Mouse (Mus musculus) adrenal gland, postnatal 14 days (tissue): ENCODE measurements around the gene Scp2. TPM values are rescaled to one million over a fixed set of nuclear protein-coding genes. Genes with fewer than 3 reads are reported as not detected.
A peak's percentile ranks its signal among the peaks of the same experiment; 100 is the strongest.
"Not testable (repeated sequence)": the region's sequence is repeated elsewhere in the genome, so short reads cannot be mapped to it uniquely, and the experiment has no call there.

Source experiments
- DNase-seq: peaks from one replicate; pipeline ENCODE4 v3.0.0; 2021; ENCODE audit warnings: mixed read lengths
- long read RNA-seq, 2 experiments: library from polyadenylated mRNA; stranded (forward); transcript quantifications; one replicate each; pipeline ENCODE4 v2.0.0; 2021
- total RNA-seq: library from RNA; stranded (reverse); gene quantifications from 2 replicates; pipeline ENCODE4 v1.2.3, GENCODE M21; 2021

The Scp2 gene
- 339 and 479 TPM in 2 replicates for total RNA-seq
- long read RNA-seq, experiment 1, transcript Scp2-201 (16 exons, 2,640 nt): minor isoform, 55 of 521 reads
- long read RNA-seq, experiment 1, transcript Scp2-202 (5 exons, 772 nt): major isoform, 439 of 521 reads
- long read RNA-seq, experiment 1, partial matches to known transcripts: 17 of 521 reads
- long read RNA-seq, experiment 1, other reads (novel, unspliced or antisense): 9 of 521 reads
- long read RNA-seq, experiment 2, transcript Scp2-202 (5 exons, 772 nt): major isoform, 598 of 683 reads
- long read RNA-seq, experiment 2, transcript Scp2-201 (16 exons, 2,640 nt): minor isoform, 51 of 683 reads
- long read RNA-seq, experiment 2, partial matches to known transcripts: 18 of 683 reads
- long read RNA-seq, experiment 2, other reads (novel, unspliced or antisense): 13 of 683 reads

DNA sequence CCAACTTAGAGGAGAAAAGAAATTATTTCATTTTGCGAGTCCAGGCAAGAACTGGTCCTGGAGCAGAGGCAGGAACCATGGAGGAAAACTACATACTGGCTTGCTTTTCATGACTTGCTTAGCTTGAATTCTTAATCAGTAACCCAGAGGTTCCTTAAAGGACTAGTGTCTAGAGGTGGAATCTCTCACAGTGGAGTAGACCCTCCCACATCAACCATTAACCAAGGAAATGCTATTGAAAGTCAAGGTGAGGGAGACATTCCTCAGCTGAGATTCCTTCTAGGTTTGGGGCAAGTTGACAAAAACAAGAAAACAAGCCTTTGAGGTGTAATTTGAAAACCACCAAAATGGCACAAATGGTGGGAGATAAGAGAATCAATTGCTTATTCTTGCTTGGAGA is at the start of gene Scp2:
TSS of gene Scp2 (minus strand) at position 119 of the 400 bp plus-strand sequence.
- no peak for DNase-seq

DNA sequence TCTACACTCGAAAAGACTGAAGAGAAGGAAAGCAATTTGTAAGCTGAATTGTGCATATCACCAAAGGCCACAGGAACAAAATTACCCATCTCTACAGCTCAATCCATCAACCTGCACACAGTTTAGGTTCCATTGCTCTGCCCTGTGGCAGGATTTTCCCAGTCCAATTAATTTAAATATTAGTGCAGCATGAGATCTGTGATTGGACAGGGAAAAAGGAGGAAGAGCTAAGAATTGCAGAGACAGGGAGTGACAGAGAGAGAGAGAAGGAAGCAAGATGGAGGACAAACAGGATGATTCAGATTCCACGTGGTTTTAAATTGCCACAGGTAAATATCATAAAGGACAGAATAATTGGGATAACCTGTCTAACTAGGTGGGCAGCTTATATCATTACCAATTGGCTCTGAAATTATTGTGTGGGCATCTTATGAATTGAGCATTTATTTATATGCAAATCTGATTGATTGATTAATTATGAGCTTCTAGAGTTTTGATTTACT is 48.1 kb upstream of the Scp2 start:
- no peak for DNase-seq

DNA sequence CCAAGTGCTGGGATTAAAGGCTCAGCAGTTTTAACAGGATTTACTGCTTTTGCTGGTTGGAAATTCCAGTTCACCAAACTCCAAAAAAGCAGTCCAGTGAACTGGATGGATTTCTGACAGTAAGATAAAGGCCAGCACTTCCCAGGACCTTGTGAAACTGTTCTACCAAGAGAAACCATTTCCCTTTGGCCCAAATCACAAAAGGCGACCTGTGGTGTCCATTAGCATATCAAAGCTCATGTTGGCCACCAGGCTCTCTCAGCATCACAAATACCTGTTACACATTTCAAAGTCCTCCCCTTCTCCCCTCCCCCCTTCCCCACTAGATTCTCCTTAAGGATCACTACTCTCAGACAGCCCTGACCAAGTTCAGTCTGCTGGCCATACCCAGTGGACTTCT is 37.5 kb upstream of the Scp2 start:
- no peak for DNase-seq

DNA sequence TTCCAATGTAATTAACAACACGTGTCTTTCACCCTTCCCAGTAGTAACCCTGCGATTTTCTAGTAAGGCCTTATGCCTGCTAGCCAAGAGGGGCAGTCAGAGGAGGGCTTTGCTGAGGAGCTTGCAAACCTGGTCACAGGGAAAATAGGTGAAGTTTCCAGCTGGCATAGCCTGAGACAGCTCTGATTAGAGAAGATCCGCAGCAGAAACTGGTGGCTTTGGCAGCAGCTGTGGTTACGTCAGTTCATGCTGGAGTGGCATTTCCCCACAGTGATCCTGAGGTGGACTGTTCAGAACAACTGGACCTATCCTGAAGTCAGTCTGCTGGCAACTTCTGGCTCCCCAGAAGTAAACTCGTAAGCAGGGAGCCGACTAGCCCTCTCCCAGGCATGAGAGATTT is 23.3 kb upstream of the Scp2 start:
- DNase-seq: no peak

DNA sequence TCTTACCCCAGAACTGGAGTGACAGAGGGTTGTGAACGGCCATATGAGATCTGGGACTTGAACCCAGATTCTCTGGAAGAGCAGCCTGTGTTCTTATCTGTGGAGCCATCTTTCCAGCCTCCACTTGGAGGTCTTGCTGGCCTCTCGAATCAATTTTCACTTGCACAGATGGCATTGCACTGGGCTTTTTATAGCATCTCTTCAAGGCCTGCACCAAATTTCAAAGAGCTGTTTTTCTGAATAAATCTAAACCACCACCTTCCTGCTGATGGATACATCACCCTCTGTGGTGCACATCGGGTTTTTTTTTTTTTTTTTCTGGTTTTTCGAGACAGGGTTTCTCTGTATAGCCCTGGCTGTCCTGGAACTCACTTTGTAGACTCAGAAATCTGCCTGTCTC is 22.1 kb upstream of the Scp2 start:
- DNase-seq: no peak

DNA sequence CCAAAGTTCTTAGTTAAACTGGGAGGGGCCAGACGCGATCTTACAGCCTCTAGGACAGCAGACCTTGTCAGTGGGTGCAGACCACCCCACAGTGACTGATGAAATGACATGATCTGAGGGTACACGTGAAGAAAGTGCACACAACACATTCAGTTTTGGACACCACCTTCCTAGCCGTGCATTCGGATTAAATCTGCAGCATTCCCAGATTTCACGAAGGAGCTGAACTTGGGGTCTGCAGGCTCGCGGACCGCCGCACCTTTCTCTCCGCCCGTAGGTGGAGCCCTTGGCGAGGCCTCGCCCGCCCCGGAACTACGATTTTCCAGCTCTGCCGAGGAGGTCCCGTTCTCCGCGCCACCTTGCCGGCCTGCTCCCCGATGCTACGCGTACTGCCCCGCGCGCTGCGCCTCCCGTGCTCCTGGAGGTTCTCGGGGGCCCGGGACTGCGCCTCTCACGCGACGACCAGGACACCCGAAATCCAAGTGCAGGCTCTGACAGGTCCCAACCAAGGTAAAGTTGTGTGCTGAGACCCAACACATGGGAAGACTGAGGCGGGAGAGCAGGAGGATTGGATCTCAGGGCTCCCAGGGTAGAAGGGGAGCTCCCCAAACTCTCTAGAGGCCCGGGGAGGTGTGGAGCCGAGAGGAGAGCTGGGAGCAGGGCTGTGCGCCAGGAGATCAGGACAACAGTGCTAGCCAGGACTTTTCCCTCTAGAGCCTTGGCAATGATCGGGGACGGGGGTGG is 20.5 kb upstream of the Scp2 start, which contains the start of gene Echdc2:
TSS of gene Echdc2 (plus strand) at position 286 of the 744 bp plus-strand sequence.
- peak; percentile 73 for DNase-seq

DNA sequence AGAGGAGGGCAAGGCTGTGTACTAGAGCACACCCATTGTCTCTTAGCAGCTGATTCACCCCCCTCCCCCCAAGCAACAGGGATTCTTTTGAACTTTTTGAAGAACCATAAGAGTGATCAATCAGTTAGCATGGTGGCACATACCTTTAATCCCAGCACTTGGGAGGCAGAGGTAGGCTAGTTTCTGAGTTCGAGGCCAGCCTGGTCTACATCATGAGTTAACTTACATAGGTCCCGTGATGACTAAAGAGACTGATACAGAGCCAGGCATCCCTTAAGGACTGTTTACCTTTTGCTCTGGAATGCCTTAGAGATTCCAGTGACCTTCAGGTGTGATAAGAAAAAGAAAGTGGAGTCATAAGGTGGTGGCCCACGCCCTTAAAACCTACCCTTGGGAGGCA is 18.5 kb upstream of the Scp2 start:
- no peak for DNase-seq

DNA sequence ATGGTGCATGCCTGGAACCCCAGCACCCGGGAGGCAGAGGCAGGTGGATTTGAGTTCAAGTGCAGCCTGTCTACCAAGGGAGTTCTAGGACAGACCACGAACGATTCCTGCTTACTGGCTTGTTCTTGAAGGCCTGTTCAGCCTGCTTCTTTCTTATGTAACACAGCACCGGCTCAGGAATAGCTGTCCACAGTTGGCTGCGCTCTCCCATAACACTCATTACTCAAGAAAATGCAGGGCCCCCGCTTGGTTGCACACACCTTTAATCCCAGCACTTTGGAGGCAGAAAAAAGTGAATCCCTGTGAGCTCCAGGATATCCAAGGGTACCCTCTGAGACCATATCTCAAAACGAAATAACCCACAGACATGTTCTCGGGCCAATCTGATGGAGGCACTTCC is 17.1 kb upstream of the Scp2 start:
- DNase-seq: no peak

DNA sequence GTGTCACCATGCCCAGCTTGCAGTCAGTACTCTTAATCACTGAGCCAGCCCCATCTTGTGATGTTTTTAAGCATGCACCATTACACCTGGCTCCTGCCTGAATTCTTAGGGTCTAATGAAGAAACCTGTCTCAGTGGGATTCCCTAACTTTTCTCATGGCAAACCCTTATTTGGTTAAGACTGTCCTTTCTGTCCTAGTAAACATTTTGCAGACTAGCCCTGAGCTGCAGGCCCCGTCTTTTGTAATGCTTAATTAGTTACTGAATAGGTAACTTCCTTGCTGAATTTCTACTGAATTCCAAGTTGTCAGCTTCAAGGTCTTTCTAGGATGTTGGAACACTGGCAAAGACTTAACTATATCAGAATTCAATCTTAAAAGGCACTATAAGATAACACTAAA is 10.3 kb upstream of the Scp2 start:
- DNase-seq: not testable (repeated sequence)

DNA sequence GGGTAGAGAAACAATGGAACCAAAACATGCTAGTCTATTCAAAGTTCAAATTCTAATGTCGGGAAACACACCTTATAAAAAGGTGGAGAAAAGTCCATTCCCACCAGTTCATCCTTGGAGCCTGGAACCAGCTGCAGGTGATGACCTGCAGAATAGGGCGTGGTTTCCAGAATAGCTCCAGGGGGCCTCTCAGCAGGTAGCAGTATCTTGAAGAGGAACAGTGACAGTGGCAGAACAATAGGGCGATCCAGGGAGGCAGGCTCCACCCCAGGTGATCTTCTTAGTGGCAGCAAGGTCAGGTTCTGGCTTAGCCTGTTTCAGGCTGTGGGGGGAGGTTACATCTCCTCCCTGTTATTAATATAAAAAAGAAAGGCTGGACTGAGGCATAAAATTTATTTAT is 756 bp upstream of the Scp2 start:
- DNase-seq: not testable (repeated sequence)

DNA sequence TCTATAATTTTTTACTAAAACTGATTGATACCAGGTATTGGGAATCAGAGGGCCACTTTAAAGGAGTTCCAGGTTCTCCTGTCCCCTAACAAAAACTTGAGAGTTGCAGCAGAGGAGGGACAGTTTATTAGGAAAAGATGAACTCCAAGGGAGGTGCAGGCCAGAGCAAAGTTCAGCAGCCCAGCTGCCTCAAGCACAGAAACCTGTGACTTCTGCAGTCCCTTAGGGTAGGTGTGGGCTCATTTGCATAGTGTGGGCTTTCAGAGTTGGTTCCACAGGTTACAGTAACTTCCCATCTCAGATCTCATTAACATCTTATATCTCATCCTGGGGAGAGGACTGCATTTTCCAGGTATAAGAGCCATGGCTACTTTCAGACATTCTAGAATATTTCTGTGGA is 1.0 kb downstream of the Scp2 start:
- no peak for DNase-seq

DNA sequence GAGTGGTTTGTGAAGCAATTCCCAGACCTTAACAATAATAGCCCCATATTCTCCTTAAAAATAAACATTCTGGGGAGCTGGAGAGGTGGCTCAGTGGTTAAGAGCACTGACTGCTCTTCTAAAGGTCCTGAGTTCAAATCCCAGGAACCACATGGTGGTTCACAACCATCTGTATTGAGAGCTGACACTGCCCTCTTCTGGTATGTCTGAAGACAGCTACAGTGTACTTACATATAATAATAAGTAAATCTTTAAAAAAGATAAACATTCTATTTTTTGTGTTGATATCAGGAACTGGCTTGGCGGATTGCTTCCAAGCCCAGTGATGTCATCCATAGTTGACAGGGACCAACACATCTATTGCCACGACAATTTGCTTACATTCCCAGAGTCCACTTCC is 1.6 kb downstream of the Scp2 start:
- not testable (repeated sequence) for DNase-seq

DNA sequence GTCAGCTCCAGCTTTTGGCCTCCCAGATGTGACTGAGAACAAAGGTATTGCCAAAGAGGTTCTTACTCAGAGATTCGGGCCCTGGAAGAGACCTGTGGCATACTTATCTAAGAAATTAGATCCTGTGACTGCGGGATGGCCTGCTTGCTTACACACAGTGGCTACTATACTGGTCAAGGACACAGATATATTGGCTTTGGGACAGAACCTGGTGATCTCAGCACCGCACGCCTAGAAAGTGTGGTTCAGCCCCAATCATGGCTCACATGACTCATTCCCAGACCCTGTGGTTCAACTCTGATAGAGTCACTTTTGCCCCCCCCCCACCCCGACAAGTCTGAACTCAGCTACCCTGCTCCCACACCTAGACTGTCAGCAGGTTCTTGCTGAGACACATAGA is 7.9 kb downstream of the Scp2 start:
- peak; percentile 36 for DNase-seq

DNA sequence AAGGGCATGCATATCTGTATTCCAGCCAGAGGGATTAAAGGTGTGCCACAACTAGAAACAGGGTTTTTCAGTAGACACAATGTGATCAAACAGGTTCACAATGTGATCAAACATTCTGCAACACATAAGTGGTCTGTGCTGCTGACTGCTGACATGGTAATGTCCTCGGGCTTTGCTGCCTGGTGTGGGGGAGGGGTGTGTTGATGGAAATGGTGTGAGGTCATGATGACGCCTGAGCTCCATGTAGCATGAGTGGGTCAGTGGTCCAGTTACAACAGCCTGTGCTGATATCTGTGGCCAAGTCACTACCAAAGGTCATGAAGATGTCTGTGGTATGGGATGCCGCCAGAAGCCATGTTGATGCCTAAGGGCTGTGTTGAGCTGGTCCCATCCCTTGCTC is 14.3 kb downstream of the Scp2 start:
- no peak for DNase-seq

DNA sequence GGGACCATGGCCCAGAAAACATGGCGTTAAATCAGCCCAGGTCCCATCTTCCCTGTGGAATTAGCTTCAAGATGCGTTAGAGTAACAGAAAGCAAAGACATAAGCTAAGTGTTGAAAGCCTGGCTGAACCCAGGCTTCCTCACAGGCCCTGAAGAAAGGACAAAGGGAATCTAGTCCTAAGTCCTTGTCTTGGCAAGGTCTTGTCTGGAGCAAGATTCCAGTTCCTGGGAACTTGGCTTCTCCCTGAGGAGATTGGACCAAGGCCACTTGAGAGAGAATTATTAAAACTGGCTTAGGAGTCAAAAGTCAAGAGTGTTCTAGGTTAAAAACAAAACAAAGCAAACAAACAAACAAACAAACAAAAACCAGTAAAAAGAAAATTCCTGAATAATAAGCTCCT is 16.5 kb downstream of the Scp2 start:
- no peak for DNase-seq

DNA sequence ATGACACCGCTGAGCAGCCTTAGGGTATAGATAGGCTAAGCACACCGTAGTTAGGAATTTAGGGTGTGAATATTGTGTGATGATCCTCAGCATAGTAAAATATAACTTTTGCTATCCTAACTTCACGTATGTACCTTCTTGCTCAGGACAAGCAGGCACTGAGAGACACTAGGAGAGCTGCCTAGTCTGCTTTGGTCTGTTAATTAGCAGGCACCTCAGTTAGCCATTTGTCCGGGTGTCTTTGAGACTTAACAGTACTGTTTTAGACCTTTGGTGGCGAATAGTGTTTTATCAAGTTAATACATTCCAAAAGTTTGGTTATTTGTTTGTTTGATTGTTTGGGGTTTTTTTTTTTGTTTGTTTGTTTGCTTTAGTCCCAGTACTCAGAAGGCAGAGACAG is 17.3 kb downstream of the Scp2 start:
- no peak for DNase-seq

DNA sequence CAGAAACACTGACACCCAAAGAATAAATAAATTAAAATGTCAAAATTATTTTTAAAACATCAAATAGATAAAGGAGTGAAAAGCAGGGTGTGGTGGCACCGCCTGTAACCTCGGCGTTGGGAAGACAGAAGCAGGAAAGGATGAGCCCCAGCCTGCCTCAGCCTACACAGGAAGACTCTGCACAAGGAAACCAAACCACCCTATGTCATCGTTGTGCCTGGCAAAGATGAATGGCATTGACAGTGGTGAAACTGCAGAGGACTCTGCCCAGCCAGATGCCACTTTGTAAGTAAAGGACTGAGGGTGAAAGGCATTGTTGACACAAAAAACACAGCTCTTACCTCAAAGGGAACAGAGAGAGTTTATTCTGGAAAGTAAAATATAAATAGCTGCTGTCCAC is 18.5 kb downstream of the Scp2 start:
- no peak for DNase-seq

DNA sequence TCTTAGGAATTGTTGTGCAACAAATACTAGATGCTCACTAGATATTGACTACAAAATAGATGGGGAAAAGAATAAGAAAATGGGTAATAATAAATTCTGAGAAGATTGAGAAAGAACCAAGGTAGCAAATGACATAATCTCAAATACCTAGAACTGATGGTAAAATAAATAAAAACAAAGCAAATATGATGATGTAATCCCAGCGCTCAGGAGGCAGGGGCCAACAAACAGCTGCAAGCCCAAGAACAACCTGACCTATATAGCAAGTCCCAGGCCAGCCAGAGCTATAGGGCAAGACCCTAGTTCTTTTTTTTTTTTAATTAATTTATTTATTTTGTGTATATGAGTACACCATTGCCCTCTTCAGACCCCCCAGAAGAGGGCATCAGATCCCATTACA is 20.7 kb downstream of the Scp2 start:
- no peak for DNase-seq

DNA sequence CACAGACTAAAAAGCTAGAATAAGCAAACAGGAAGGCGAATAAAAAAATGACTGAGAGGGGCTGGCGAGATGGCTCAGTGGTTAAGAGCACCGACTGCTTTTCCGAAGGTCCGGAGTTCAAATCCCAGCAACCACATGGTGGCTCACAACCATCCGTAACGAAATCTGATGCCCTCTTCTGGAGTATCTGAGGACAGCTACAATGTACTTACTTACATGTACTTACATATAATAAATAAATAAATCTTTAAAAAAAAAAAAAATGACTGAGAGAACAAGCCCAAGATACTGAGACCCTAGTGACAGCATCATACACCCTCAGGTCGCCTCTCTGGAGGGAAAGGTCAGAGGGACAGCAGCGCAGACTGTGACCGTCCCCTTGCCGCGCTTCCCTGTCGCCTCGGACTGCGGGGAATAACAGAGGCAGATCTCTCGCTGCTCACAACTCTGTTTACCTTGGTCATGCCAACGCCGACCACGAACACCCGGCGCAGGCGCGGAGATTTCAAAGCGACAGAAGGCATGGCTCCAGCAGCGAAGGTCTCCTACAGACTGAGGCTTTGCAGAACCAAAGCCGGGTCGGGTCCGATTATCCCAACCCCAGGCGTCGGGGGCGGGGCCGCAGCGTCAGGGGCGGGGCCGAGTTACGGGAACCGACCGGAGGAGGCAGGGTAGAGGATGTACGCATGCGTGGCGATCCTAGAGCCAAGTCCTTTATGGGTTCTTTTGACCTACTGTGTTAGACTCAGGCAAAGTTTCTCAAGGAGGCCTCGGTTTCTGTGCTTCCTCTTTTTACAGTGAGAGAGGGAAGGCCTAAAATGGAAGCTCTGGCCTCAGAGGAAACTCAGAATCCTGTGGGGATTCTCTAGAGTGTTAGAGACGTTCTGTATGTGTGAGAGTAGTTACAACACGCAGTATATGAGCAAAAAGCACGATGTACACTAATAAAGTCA is 26.6 kb downstream of the Scp2 start:
- peak; percentile 97 for DNase-seq

DNA sequence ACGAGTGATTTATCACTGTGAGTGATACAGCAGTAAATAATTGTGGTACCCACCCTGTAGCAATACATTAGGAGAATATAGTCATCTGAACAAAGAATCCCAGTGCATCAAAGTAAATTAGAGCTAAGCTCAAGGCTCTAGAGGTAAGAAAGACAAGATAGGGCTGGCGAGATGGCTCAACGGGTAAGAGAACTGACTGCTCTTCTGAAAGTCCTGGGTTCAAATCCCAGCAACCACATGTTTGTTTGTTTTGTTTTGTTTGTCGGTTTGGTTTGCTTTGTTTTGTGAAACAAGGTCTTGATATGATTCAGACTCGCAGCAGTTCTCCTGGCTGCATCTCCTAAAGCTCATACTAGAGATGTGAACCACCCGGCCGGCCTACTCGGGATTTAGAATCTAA is 27.3 kb downstream of the Scp2 start:
- no peak for DNase-seq

DNA sequence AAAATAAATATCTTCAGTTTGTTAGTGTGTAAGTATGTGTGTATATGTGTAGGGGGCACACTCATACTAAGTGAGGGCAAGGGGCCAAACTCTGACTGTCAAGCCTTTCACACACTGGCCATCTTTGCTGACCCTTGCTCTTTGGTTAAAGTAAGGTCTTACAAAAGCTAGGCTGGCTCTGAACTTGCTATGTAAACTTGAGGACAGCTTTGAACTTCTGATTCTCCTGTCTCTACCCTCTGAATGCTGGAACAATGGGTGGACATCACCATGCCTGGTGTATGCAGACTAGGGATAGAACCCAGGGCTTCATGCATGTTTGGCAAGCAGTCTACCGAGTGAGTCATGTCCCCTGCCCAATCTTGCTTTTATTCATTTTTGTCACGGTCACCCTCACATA is 28.3 kb downstream of the Scp2 start:
- DNase-seq: no peak

DNA sequence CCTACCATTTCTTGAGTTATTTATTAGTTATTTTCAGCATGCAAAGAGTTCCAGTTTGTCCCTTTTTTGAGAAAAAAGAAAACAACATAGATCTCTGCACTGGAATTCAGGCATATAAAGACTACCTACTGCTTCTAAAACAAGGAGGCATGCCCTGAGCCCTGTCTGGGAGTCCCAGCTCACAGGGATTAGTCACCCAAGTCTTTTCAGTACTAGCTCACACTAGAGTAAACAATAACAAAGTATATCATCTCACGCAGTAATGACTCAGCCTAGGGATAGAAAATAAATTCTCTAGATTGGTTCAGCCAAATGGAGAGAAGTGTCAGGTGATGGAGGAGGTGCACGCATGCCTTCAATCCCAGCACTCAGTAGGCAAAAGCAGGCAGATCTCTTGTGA is 34.1 kb downstream of the Scp2 start:
- no peak for DNase-seq
